Mouse (Mus musculus): ENCODE data around the gene Rab6b. TPM values are rescaled to one million over a fixed set of nuclear protein-coding genes. Genes with fewer than 3 reads are reported as not detected.

Gene Rab6b
- polyA plus RNA-seq, 1 experiment from 2014 or later, result 7.3 TPM

GRCm38 (mm10) chr9:103201561-103202260 lies 90.1 kb downstream of the Rab6b start, which contains the start of gene Srprb:
Gene Srprb (minus strand): TSS chr9:103202137.
- Histone ChIP-seq H3K36me3 (ENCODE audit: insufficient read depth, low read length) (peaks cover 17% of the 10 kb centered on the region), H3K27me3 (ENCODE audit: insufficient read depth, low read length) (no peaks in the 10 kb centered on the region), H3K27ac (peak within 1 kb of the TSS; percentile 83), H3K9ac (ENCODE audit: low read depth, low read length) (peak within 1 kb of the TSS; percentile 75), H3K9me3 (replicated peaks; ENCODE audit: low read length) (no peaks in the 10 kb centered on the region), H3K4me1 (replicated peaks; ENCODE audit: insufficient read depth, low read length) (no peaks in the 10 kb centered on the region; the same call in 1 of the 2 replicates), H3K4me3 (replicated peaks; ENCODE audit: low read depth, low read length) (peak within 1 kb of the TSS; percentile 79), H3K4me2 (ENCODE audit: low read length) (peak within 1 kb of the TSS; percentile 72)
- peak; percentile 97 for ATAC-seq (replicated peaks; ENCODE audit: low FRiP score, low read depth)
- DNase-seq (ENCODE audit: low spot score), result peak; percentile 96
- TF ChIP-seq CTCF (IDR thresholded peaks at IDR 0.05; ENCODE audit: low read depth), result no peak
- under 1% methylated on average over 45 of the region's 45 CpGs for WGBS

GRCm38 (mm10) chr9:103205786-103206185 lies 94.2 kb downstream of the Rab6b start:
- Histone ChIP-seq H3K4me3 (replicated peaks; ENCODE audit: low read depth, low read length) (no peak overlapping the region), H3K36me3 (ENCODE audit: insufficient read depth, low read length) (no peaks in the 10 kb centered on the region), H3K27me3 (ENCODE audit: insufficient read depth, low read length) (no peaks in the 10 kb centered on the region), H3K9ac (ENCODE audit: low read depth, low read length) (no peak overlapping the region), H3K9me3 (replicated peaks; ENCODE audit: low read length) (no peaks in the 10 kb centered on the region), H3K4me2 (ENCODE audit: low read length) (no peak overlapping the region), H3K27ac (no peak overlapping the region), H3K4me1 (replicated peaks; ENCODE audit: insufficient read depth, low read length) (no peaks in the 10 kb centered on the region; the same call in 1 of the 2 replicates)
- ATAC-seq (replicated peaks; ENCODE audit: low FRiP score, low read depth) (no peak), DNase-seq (ENCODE audit: low spot score) (no peak)
- no peak for TF ChIP-seq CTCF (IDR thresholded peaks at IDR 0.05; ENCODE audit: low read depth)
- WGBS, result 91% methylated on average over 5 of the region's 5 CpGs

GRCm38 (mm10) chr9:103207846-103208245 lies 96.3 kb downstream of the Rab6b start:
- Histone ChIP-seq H3K4me1 (replicated peaks; ENCODE audit: insufficient read depth, low read length) (no peaks in the 10 kb centered on the region), H3K9me3 (replicated peaks; ENCODE audit: low read length) (no peaks in the 10 kb centered on the region), H3K27ac (no peak overlapping the region), H3K4me2 (ENCODE audit: low read length) (peak overlapping the region; percentile 53), H3K27me3 (ENCODE audit: insufficient read depth, low read length) (no peaks in the 10 kb centered on the region), H3K9ac (ENCODE audit: low read depth, low read length) (0 out of 2 replicates have a peak overlapping the region, but pooled peaks have one; percentile 24), H3K36me3 (ENCODE audit: insufficient read depth, low read length) (no peaks in the 10 kb centered on the region), H3K4me3 (replicated peaks; ENCODE audit: low read depth, low read length) (0 out of 2 replicates have a peak overlapping the region, but pooled peaks have one; percentile 14)
- ATAC-seq (replicated peaks; ENCODE audit: low FRiP score, low read depth) (peak; percentile 77), DNase-seq (ENCODE audit: low spot score) (peak; percentile 95)
- TF ChIP-seq CTCF (IDR thresholded peaks at IDR 0.05; ENCODE audit: low read depth), result peak; percentile 91
- WGBS, result 8% methylated on average over 16 of the region's 16 CpGs

- Histone ChIP-seq H3K27me3 (ENCODE audit: insufficient read depth, low read length) (no peaks in the 10 kb centered on the region), H3K9me3 (replicated peaks; ENCODE audit: low read length) (no peaks in the 10 kb centered on the region), H3K36me3 (ENCODE audit: insufficient read depth, low read length) (no peaks in the 10 kb centered on the region), H3K4me1 (replicated peaks; ENCODE audit: insufficient read depth, low read length) (no peaks in the 10 kb centered on the region), H3K27ac (no peak overlapping the region), H3K4me2 (ENCODE audit: low read length) (no peak overlapping the region), H3K4me3 (replicated peaks; ENCODE audit: low read depth, low read length) (no peak overlapping the region), H3K9ac (ENCODE audit: low read depth, low read length) (no peak overlapping the region)
- DNase-seq (ENCODE audit: low spot score) (no peak), ATAC-seq (replicated peaks; ENCODE audit: low FRiP score, low read depth) (no peak)
- WGBS, result 67% methylated on average over 6 of the region's 6 CpGs
- no peak for TF ChIP-seq CTCF (IDR thresholded peaks at IDR 0.05; ENCODE audit: low read depth)
Observed at GRCm38 (mm10) chr9:103208802-103209423, 97.3 kb downstream of the Rab6b start.

- peak; percentile 46 for DNase-seq (ENCODE audit: low spot score)
- peak overlapping the region; percentile 23; the same call in 1 of the 2 replicates for H3K4me3 ChIP-seq (replicated peaks; ENCODE audit: low read depth, low read length)
Observed at GRCm38 (mm10) chr9:103212654-103213420, 101.2 kb downstream of the Rab6b start.

GRCm38 (mm10) chr9:103213631-103214030 lies 102.0 kb downstream of the Rab6b start:
- Histone ChIP-seq H3K27me3 (ENCODE audit: insufficient read depth, low read length) (no peaks in the 10 kb centered on the region), H3K9me3 (replicated peaks; ENCODE audit: low read length) (no peaks in the 10 kb centered on the region), H3K27ac (no peak overlapping the region), H3K4me2 (ENCODE audit: low read length) (no peak overlapping the region), H3K36me3 (ENCODE audit: insufficient read depth, low read length) (no peaks in the 10 kb centered on the region), H3K4me1 (replicated peaks; ENCODE audit: insufficient read depth, low read length) (no peaks in the 10 kb centered on the region), H3K9ac (ENCODE audit: low read depth, low read length) (no peak overlapping the region), H3K4me3 (replicated peaks; ENCODE audit: low read depth, low read length) (no peak overlapping the region)
- 67% methylated on average over 2 of the region's 2 CpGs for WGBS
- no peak for DNase-seq (ENCODE audit: low spot score)
- TF ChIP-seq CTCF (IDR thresholded peaks at IDR 0.05; ENCODE audit: low read depth), result no peak
- no peak for ATAC-seq (replicated peaks; ENCODE audit: low FRiP score, low read depth)

More at GRCm38 (mm10) chr9:103212654-103213420, 101.2 kb downstream of the Rab6b start:
- Histone ChIP-seq H3K36me3 (ENCODE audit: insufficient read depth, low read length) (no peaks in the 10 kb centered on the region), H3K4me1 (replicated peaks; ENCODE audit: insufficient read depth, low read length) (no peaks in the 10 kb centered on the region), H3K27ac (no peak overlapping the region), H3K4me2 (ENCODE audit: low read length) (peak overlapping the region; percentile 51), H3K9me3 (replicated peaks; ENCODE audit: low read length) (no peaks in the 10 kb centered on the region), H3K9ac (ENCODE audit: low read depth, low read length) (no peak overlapping the region), H3K27me3 (ENCODE audit: insufficient read depth, low read length) (no peaks in the 10 kb centered on the region)
- 55% methylated on average over 28 of the region's 28 CpGs for WGBS
- no peak for ATAC-seq (replicated peaks; ENCODE audit: low FRiP score, low read depth)
- TF ChIP-seq CTCF (IDR thresholded peaks at IDR 0.05; ENCODE audit: low read depth), result no peak

Measured in kidney, postnatal 0 days (tissue).